Mouse (Mus musculus): ENCODE measurements around the gene Ndc80.
"Not testable (repeated sequence)": the region's sequence is repeated elsewhere in the genome, so short reads cannot be mapped to it uniquely, and the experiment has no call there.

Ndc80 gene

DNA sequence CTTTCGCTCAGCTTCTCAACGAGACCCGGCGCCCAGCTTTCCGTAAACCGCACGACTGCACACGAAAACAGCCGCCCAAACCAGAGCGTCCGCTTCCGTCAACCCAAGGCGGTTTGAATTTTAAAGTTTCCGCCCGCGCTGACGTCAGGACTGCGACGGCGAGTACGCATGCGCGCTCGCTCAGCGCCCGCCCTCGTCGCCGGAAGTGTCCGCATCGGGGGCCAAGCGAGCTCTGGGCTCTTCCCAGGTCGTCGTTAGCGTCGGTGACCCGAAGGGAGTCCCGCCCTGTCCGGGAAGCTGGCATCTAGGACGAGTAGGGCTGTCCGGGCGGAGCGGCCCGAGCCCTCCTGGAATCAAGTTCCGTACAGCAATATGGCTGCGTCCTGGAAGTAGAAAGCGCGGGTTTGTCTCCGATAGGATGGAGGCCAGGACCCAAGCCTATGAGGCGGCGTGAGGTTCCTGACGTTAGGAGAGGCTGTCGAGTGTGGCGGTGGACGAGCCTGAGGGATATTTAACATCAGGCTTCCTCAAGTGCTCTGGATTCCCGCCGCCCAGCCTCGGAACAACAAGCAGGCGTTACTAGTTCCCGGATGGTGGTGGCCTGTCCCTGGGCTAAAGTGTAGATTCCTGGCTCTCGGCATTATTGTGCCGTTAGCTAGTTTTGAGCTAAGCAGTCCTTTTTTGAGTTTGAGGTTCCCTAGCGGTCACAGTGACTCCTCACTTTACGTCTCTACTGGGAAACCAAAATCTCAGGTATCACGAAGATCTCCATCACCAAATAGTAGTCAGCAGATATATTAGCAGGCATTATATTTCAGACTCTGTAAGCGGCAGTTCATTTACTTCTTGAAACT lies at the start of gene Ndc80:
Ndc80 (minus strand) TSS at position 147 of the 854 bp plus-strand sequence.
- peak; percentile 99 for DNase-seq (ENCODE audit: low spot score)

DNA sequence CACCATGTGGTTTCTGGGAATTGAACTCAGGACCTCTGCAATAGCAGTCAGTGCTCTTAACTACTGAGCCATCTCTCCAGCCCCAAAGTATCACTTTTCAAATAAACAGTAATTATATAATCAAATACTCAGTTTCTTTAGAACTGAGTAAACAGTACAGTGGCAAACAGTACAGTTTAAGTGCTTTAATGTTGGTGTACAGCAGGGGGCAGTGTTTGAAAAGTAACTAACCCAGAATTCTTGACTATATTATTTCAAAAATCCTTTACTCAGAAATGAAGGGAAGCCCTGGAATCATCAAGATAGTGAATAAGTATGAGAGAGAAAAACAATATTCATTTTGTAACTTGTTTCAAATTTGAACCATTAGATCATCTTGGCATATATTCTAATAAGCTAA lies 35.0 kb upstream of the Ndc80 start:
- DNase-seq (ENCODE audit: low spot score), result peak; percentile 53

DNA sequence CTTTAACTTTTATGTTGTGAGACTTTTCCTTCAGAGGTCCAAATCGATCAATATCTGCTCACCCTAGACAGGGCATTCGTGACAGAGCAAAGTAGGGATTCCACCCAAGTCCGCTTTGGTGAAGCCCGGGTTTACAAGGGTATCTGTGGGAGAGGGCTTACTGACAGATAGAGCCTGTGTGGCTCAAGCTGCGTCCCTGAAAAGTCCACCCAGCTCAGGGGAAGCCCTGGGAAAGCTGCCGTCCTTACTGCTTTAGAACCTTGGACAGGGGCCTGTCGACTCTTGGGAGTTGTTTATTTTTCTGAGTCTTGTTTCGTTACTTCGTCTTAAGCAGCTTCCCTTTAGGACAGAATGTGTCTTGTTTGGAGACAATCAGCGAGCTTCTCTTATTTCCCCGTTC lies 26.2 kb upstream of the Ndc80 start:
- no peak for DNase-seq (ENCODE audit: low spot score)

DNA sequence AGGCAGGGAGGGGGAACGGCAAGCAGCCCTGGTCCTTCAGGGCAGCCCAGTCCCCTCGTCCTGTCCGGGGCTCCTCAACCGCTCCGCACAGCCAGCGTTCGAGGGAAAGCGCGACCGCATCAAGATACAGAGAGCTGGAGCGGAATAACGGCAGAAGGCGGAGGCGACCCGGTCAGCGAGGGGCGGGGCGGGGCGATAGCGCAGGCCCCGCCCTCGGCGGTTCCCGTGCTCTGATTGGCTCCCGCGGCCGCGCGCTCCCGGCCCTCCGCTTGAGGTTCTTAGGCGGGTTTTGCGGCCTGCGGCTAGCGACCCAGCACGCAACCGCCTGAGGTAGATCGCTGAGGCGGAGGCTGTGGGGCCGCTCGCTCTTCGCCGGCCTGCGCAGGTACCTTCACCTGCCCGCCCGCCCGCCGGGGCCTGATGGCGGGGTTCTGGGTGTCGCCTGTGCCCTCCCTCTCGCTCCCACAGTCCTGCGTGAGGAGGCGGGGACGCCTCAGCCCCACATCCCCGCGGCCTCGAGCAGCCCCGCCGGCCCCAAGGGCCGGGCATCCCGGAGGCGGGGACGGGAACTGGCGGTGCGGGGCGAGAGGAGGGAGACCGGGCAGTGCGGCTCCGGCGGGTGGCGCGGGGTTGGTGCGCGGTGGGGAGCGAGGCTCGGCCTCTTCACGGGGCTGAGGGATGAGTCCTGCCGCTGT lies 25.2 kb upstream of the Ndc80 start, which contains the start of gene Spdya:
Spdya (plus strand) TSS at position 305 of the 695 bp plus-strand sequence.
- DNase-seq (ENCODE audit: low spot score), result peak; percentile 94

DNA sequence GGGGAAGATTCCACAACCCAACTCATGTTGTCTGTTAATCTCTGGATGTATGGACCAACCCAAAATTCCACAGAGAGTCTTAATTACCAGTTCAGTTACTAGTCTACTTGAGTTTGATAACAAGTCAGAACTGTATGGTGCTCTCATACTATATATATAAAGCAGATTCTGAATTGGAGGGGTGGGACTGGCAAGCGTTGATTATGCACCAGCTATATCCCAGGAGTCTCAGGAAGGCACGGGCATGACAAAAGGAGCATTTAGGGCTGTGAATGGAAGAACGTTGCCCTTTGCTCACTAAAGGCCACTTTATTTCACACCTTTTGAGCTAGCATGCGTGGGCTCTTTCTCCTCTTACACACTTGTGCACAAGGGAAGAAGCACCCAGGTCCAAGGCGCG lies 24.7 kb upstream of the Ndc80 start:
- DNase-seq (ENCODE audit: low spot score), result no peak

DNA sequence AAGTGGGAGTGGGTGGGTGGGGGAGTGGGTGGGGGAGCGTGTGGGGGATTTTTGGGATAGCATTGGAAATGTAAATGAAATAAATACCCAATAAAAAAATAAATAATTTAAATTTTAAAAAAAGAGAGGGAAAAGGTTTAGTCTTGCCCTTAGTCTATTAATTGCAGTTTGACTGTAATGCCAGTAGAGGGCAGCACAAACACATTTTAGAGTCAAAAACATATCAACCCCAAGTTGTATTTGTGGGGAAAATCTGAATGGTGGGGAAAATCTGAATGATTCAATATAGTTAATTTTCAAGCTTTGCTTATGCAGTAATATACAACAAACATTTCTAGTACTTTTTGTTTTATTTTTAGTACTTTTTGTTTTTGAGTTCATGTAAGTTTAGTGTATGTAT lies 21.9 kb upstream of the Ndc80 start:
- peak; percentile 60 for DNase-seq (ENCODE audit: low spot score)

DNA sequence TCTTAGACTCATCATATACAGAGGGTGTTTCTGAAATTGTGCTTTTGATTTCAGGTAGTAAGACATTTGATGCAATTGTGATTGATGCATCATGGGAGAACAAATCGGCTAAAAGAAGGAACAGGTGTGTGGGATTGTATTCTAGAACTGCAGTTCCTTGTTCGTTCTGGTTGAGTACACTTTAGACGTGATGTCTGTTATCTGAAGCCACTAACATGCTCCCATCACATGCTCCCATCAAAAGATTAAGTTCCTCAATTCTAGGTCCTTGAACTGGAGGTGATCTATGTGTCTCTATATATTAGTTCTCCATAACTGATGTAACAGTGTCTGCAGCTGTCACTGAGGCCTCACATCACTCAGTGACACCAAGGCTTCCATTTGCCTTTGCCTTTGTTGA lies 10.5 kb upstream of the Ndc80 start:
- DNase-seq (ENCODE audit: low spot score), result no peak

DNA sequence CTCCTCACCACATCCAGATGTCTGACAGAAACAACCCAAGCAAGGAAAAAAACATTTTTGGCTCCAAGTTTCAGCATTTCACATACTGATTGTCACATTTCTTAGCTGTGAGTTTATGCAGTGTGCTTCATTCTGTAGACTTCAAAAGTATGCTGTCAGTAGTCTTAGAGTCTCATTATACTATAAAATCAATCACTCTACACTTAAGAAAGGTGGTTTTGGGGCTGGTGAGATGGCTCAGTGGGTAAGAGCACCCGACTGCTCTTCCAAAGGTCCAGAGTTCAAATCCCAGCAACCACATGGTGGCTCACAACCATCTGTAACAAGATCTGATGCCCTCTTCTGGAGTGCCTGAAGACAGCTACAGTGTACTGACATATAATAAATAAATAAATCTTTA lies 8.9 kb upstream of the Ndc80 start:
- DNase-seq (ENCODE audit: low spot score), result not testable (repeated sequence)

DNA sequence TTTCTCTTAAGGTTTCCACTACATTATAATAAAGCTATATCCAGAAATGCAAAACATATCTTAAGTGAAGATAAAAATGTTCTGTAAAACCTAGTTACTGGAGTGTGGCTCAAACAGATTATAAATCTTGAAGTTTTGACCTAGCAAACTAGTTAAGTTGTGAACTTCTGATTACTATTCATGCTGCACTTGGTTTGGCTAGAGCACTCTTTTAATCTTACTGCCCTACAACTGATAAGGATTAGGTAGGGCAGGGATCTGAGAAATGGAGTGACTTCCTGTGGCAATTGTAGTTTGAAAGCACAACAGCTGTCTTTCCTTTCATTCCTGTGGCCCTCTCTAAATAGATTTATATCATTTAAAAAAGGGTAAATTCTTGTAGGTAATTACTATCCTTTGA lies 1.4 kb upstream of the Ndc80 start:
- DNase-seq (ENCODE audit: low spot score), result no peak

DNA sequence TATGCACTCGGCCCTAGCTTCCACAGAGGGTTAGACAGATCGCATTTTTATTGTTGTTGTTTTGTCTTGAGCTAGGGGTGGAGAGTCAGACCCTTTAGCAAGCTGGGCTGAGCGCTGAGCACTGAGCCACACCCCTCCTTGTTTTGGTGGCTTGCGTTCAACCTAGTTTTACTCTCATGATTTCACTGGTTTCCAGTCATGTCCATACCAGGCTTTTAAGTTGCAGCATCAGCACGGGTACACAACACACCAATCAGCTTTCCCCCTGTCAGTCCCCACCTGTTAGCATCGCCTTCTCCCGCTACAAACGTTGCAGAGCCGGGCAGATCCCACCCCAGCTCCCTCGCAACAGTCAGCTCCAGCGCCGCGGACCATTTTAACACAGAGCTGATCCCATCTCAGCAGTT lies 352 bp downstream of the Ndc80 start:
- no peak for DNase-seq (ENCODE audit: low spot score)

DNA sequence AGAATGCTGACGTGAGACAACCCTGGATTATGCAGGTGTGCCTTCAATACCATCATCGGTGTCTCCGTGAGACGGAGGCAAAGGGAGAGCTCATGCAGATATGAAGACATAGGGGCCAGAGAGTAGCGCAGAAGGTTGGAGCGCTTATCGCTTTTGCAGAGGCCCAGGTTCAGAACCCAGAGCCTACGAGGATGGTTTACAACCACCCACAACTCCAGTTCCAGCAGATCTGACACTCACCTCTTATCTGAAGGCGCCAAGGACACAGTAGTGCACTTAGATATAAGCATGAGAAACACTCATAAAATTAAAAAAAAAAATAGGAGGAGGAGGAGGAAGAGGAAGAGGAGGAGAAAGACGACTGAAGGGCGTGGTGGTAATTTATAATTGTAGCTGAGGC lies 16.4 kb downstream of the Ndc80 start:
- DNase-seq (ENCODE audit: low spot score), result no peak

DNA sequence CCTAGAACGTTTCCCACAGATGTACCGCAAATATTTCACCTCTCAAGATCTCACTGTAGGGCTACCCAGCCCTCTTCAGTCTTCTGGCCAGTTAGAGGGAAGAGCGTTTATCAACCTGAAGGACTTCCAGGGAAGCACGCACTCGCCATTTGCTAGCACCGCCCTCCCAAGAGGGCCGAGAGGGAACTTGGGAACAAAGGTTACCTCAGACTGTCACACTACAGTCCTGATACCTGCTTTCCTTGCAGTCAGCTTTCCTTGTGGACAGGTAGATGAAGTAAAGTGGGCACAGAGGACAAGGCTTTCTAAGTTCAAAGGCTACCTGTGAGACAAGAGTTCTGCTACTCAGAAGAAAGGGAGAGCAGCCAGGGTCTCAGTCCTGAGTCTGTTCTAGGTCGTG lies 19.8 kb downstream of the Ndc80 start:
- DNase-seq (ENCODE audit: low spot score), result no peak

DNA sequence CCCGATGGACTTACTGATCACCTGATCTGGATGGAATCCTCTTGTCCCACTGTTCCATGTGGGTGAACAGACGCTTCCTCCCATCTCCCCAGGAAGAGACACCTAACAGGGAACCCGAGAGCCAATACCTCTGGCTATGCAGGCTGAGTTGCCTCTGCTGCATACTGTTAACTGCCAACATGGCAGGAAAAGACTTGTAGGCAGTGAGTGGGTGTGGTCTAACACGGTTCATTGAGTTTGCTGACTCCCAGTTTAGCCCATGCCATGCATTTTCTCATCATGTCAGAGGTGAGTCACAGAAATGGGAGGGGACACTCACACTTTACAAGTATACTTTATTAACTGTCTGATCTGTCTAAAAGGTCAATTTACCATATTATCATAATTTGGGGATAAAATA lies 30.9 kb downstream of the Ndc80 start:
- DNase-seq (ENCODE audit: low spot score), result no peak

DNA sequence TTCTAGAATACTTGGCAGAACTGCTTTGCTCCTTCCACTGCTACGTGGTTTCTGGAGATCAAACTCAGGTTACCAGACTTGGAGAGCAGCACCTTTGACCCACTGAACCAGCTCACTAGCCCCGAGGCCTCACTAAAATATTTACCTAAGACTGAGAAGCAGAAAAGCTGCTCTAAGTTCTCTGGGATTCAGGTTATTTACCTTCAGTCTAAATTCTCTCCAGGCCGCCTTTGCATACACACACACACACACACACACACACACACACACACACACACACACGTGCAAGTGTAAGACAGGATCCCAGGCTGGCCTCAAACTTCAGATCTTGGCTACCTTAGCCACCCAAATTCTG lies 35.3 kb downstream of the Ndc80 start:
- no peak for DNase-seq (ENCODE audit: low spot score)

DNA sequence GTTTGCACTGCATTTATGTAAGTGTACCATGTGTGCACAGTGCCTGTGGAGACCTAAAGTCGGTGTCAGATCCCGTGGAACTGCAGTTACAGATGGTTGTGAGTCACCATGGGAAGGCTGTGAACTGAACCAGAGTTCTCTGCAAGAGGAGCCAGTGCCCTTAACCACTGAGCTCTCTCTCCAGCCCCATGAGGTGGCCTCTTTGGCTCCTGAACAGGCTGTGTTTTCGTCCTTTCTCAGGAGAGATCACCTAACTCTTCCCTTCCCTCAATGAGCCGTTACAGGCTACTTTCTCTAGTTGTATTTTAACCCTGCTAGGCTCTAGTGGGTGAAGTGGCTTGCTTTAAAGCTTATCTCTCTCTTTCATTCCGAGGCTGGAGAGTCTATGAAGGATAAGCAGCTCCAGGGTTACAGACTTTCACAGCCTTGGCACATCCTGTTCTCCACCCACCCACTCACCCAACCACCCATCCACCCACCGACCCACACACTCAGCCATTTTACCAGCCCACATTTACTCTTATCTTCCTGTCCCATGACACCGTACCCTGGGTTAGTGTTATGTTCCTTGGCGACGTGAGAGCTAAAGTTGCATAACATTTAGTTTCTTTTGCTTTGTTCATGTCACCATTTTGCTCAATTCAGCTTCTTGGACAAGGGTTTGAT lies 35.9 kb downstream of the Ndc80 start:
- no peak for DNase-seq (ENCODE audit: low spot score)

DNA sequence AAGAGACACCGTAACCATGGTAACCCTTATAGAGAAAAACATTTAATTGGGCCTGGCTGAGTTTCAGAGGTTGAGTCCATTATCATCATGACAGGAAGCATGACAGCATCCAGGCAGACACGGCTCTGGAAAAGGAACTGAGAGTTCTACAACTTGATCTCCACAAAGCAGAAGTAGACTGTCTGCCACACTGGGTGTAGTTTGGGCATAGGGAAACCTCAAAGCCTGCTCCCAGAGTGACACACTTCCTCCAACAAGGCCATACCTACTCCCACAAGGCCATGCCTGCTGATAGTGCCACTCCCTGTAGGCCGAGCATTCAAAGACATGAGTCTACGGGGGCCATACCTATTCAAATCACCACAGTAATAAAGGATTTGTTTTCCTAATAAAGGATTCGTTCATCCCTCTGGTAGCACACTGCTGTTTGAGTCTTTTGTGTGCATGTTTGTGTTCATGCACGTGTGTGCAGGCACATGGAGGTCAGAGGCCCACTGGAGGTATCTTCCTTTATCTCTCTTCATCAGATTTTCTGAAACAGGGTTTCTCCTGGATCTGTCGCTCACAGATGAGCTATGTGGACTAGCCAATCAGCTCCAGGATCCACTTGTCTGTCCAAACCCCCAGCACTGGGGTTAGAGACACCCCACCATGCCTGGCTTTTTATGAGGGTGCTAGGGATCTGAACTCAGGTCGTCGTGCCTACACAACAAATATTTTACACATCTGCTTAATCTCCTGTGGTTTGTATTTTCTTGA lies 36.8 kb downstream of the Ndc80 start:
- no peak for DNase-seq (ENCODE audit: low spot score)

DNA sequence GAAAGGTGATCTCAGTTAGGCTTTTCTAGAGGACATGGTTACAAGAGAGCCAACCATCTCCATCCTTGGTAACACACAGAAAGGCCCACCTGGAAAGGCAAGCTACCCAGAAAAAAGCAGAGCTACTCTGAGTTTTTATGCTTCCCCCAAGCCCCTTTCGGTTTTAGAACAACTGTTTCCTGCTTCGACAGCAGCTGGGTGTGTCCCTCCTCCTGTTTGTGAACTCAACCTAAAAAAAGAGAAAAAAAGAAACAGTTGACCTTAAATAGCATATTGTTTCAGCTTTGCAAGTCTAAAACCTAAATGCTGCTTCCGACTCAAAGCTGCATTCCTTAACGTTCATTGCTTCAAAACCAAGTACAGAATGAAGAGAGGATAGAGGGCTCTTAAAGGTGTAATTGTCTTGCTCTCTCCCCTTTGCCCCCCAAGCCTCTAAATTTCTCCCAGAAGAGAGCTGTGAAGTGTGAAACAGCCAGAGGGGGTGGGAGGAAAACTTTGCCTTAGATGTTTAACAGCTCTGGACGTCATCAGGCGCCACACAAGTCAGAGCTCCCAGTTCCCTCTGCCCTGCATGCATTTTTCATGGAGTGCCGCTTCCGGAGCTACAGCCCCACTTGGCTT lies 40.3 kb downstream of the Ndc80 start:
- DNase-seq (ENCODE audit: low spot score), result no peak

DNA sequence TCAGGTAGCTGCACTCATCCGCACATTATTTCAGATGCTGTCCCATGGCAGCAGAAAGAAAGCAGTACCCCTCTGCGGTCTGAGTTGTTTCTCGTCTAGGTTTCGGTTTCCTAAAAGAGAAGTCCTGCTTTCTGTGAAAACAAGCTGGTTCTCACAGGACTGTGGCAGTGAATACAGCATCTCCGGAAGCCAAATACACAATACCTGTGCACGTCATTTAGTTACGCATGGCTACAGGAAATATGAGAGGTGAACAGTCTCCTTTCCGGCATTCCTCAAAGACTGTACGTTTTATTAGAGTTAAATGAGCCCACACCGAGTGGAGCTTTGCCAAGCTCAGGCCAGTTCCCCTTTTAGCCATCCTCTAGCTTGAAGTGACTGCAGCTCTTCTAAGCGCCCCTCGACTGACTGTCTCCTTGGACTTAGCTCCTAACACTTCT lies 40.8 kb downstream of the Ndc80 start:
- no peak for DNase-seq (ENCODE audit: low spot score)

DNA sequence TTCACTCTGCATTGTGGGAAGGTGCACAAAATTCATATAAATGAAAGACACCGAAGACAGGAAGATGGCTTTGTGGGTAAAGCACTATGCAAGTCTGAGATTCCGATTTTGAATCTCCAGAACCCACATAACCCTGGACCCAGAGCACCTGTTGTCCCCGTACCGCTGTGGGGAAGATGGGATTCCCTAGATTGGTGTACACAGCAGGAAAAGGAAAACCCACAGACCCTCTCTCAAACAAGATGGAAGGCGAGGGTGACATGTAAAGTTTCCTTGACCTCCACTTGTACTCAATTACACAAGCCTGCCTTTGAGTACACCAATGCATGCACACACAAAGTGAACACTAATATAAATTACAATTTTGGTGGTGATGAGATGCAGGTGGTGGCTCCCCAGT lies 41.9 kb downstream of the Ndc80 start:
- no peak for DNase-seq (ENCODE audit: low spot score)

DNA sequence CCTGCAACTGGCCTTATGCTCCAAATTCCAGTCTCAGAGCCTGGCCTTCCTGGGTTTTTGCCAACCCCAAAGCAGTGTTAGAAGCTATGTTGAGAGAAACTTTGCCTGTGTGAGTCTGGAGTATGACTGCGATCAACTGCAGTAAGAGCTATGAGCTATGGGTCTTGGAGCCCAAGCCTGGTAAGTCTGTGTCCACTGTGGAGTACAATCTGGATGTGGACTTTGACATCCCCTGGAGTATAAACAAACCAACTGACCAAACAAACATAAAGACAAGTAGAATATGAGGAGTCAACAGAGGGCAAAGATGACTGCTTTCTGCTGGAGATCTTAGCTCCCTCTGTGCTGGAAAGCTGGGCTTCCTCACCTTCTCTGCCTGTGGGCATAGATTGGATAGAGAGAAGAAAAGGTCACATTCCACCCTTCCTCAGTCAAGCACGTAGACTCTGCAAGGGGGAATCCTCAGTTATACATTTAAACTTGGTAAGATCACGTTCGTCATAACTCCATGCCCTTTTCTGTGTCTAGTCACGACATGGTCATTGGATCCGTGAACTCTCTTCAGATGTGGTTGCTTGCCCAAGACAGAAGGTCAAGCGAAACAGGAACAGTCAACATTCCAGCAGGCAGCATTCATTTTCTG lies 43.1 kb downstream of the Ndc80 start:
- no peak for DNase-seq (ENCODE audit: low spot score)

DNA sequence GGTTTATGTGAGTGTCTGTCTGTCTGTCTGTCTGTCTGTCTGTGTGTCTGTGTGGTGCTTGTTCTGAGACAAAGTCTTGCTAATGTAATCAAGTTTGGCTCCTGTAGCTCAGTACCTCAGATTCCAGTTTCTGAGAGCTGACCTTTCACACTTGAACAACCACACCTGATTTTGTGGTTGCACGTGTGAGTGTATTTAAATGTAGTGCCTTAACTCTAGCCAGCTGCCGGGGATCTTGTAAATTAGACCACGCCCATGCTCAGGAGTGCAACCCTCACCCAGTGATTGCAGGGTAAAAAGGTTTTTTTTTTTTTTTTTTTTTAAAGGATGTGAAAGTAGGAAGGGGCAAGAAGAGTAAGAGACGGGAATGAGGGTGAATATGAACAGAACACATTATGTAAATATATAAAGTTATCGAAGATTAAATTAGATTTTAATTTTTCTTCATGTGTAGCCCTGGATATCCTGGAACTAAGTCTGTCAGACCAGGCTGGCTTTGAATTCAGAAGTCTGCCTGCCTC lies 47.2 kb downstream of the Ndc80 start:
- no peak for DNase-seq (ENCODE audit: low spot score)
